Mouse (Mus musculus) testis, adult 2 months (tissue): ENCODE measurements around the gene Cntn5. TPM values are rescaled to one million over a fixed set of nuclear protein-coding genes. Genes with fewer than 3 reads are reported as not detected.

Experiments used
- H3K27ac ChIP-seq: fragments of 200-500 bp; 2 replicates; pipeline ENCODE4 v1.5.1; 2012; ENCODE audit warnings: low read depth, low read length; ENCODE audit not compliant: control insufficient read depth, insufficient read depth
- H3K27me3 ChIP-seq: fragments of 200-500 bp; 2 replicates; pipeline ENCODE4 v1.6.1; 2012; ENCODE audit warnings: mild to moderate bottlenecking, low read length, moderate library complexity; ENCODE audit not compliant: control insufficient read depth, insufficient read depth
- H3K36me3 ChIP-seq: fragments of 200-500 bp; 2 replicates; pipeline ENCODE4 v1.6.1; 2012; ENCODE audit warnings: mild to moderate bottlenecking, low read length; ENCODE audit not compliant: control insufficient read depth, insufficient read depth
- H3K4me1 ChIP-seq: fragments of 200-500 bp; 2 replicates; pipeline ENCODE4 v1.6.1; 2012; ENCODE audit warnings: low read length; ENCODE audit not compliant: control insufficient read depth, insufficient read depth
- H3K4me3 ChIP-seq: fragments of 200-500 bp; 2 replicates; pipeline ENCODE4 v1.5.1; 2012; ENCODE audit warnings: low read depth, mild to moderate bottlenecking, low read length, moderate library complexity, mixed read lengths; ENCODE audit not compliant: control insufficient read depth
- CTCF ChIP-seq: fragments of 200-500 bp; IDR thresholded peaks from 2 replicates; pipeline ENCODE4 v1.5.1; 2012; ENCODE audit warnings: low read depth, mild to moderate bottlenecking, inconsistent platforms, low read length, moderate library complexity; ENCODE audit not compliant: control insufficient read depth, insufficient read depth, insufficient replicate concordance
- POLR2A ChIP-seq: fragments of 200-500 bp; IDR thresholded peaks from 2 replicates; pipeline ENCODE4 v1.6.1; 2012; ENCODE audit warnings: low read depth, mild to moderate bottlenecking, inconsistent platforms, low read length, moderate library complexity; ENCODE audit not compliant: control insufficient read depth
- polyA plus RNA-seq: library from polyadenylated mRNA; depleted of rRNA; stranded (reverse); fragments of >200 nt; gene quantifications from 2 replicates; pipeline ENCODE4 v1.2.3, GENCODE M21; 2012

The Cntn5 gene
- polyA plus RNA-seq, 1 experiment, result 0.53 TPM

DNA sequence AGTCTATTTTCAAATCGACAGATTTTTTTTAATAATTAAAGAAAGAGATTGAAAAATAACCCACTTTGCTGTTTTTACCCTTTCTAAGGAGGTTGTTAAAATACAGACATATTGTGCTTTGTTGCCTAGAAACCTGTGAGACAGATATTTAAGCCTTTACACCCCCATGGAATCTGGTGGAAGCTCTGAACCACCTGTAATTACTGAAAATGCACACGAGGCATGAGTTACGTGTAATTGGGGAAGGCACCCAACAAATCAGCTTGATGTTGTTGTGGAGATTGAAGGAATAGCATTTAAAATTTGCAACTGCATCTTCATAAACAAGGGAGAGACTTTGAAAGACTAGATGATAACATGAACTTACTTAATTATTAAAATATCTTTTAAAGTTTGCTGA, 223.4 kb downstream of the Cntn5 start:
- H3K36me3 ChIP-seq, result no peaks in the 10 kb centered on the region
- H3K4me1 ChIP-seq, result no peaks in the 10 kb centered on the region
- TF ChIP-seq CTCF, result no peak
- TF ChIP-seq POLR2A, result no peak
- no peak overlapping the region for H3K4me3 ChIP-seq
- no peaks in the 10 kb centered on the region for H3K27me3 ChIP-seq
- H3K27ac ChIP-seq, result no peak overlapping the region

- no peak overlapping the region for H3K27ac ChIP-seq
Measured at GRCm38 (mm10) chr9:10668676-10669075, 235.9 kb downstream of the Cntn5 start.

DNA sequence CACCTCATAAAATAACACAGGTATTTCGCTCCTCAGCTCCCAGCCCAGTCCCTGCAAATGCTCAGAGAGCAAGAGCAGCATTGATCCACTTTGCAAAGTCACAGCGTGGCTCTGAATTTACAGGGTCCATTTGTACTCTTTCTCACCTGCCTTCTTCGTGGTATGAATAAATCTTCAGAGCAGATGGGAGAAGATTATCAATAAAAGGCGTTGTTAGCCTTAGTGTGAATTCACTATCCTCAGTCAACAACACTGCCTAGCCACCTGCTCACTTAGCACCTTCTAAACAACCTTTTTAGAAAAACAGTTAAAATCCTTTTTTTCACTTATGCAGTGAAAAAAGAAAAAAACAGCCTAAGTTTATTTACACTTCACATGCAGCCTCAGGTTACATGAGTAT, 237.1 kb downstream of the Cntn5 start:
- TF ChIP-seq POLR2A (no peak), CTCF (no peak)
- H3K4me1 ChIP-seq, result no peaks in the 10 kb centered on the region
- no peak overlapping the region for H3K4me3 ChIP-seq
- no peak overlapping the region for H3K27ac ChIP-seq
- no peaks in the 10 kb centered on the region for H3K27me3 ChIP-seq
- H3K36me3 ChIP-seq, result no peaks in the 10 kb centered on the region

More at GRCm38 (mm10) chr9:10668676-10669075, 235.9 kb downstream of the Cntn5 start:
- TF ChIP-seq CTCF, result no peak
- TF ChIP-seq POLR2A, result no peak
- no peaks in the 10 kb centered on the region for H3K4me1 ChIP-seq
- H3K4me3 ChIP-seq, result no peak overlapping the region
- H3K36me3 ChIP-seq, result no peaks in the 10 kb centered on the region
- no peaks in the 10 kb centered on the region for H3K27me3 ChIP-seq

GRCm38 (mm10) chr9:10665756-10666155, 238.8 kb downstream of the Cntn5 start:
- H3K27ac ChIP-seq, result no peak overlapping the region
- H3K4me1 ChIP-seq, result no peaks in the 10 kb centered on the region
- H3K36me3 ChIP-seq, result no peaks in the 10 kb centered on the region
- no peak for TF ChIP-seq CTCF
- no peak for TF ChIP-seq POLR2A
- H3K4me3 ChIP-seq, result no peak overlapping the region
- H3K27me3 ChIP-seq, result no peaks in the 10 kb centered on the region

DNA sequence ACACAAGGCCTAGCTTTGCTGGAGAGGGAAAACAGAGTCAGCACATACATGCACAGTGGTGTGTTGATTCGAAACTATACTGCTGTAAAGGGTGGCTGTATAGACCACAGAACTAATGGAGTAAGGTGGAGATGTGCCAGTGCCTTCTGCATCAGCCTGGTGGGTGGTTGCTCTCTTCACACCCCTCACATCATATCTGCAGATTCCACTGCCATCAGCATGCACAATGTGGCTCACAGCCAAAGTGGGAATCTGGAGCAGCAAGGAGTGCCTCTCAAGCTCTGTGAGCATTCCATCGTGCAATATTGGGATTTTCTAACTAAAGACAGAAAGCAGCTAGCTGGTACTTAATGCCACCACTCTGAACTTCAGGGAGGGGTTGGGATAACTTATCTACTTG, 241.5 kb downstream of the Cntn5 start:
- Histone ChIP-seq H3K27ac (no peak overlapping the region), H3K4me1 (no peaks in the 10 kb centered on the region), H3K27me3 (no peaks in the 10 kb centered on the region), H3K4me3 (no peak overlapping the region), H3K36me3 (no peaks in the 10 kb centered on the region)
- TF ChIP-seq POLR2A, result no peak
- no peak for TF ChIP-seq CTCF

DNA sequence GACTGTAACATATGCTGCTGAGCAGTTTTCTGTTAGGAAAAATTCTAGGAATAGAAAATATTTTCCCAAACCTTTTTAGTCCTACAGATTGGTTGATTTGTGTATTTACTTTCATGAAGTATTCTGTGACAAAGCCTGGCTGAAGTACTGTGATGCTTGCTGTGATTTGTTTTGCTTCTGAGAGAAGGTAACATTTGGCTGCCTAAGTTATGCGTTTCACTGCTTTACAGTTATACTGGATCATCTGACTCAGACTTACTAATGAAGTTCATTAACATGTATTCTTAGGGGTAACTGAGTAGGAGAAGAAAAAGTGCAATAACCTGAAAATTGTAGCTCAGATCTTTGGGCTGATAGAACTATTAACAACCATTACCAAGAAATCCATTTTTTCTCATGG, 245.1 kb downstream of the Cntn5 start:
- Histone ChIP-seq H3K4me3 (no peak overlapping the region), H3K27me3 (no peaks in the 10 kb centered on the region), H3K27ac (no peak overlapping the region), H3K4me1 (no peaks in the 10 kb centered on the region), H3K36me3 (no peaks in the 10 kb centered on the region)
- no peak for TF ChIP-seq CTCF
- TF ChIP-seq POLR2A, result no peak

- Histone ChIP-seq H3K27ac (no peak overlapping the region), H3K27me3 (no peaks in the 10 kb centered on the region), H3K4me3 (no peak overlapping the region), H3K4me1 (no peaks in the 10 kb centered on the region), H3K36me3 (no peaks in the 10 kb centered on the region)
- TF ChIP-seq POLR2A (no peak), CTCF (no peak)
Measured at GRCm38 (mm10) chr9:10658086-10658485, 246.5 kb downstream of the Cntn5 start.
